Mouse (Mus musculus) lung, adult 2 months (tissue): ENCODE results near the gene Nos1ap.

Experiments
- CTCF ChIP-seq: fragments of 200-500 bp; IDR thresholded peaks from 2 replicates; pipeline ENCODE4 v1.5.1; 2011; ENCODE audit warnings: mild to moderate bottlenecking, low read length, control low read depth; ENCODE audit not compliant: insufficient read depth
- POLR2A ChIP-seq: fragments of 200-500 bp; IDR thresholded peaks from 2 replicates; pipeline ENCODE4 v1.6.1; 2011; ENCODE audit warnings: low read depth, mild to moderate bottlenecking, control low read depth, low read length, borderline replicate concordance; ENCODE audit errors: extremely low read depth

- TF ChIP-seq POLR2A = no peak
- no peak for TF ChIP-seq CTCF
Observed at GRCm38 (mm10) chr1:170438471-170439151, 151.1 kb downstream of the Nos1ap start.
